Mouse (Mus musculus) C2C12 (cell line): ENCODE measurements around the gene Rbl2. TPM values are rescaled to one million over a fixed set of nuclear protein-coding genes. Genes with fewer than 3 reads are reported as not detected.

ENCODE experiments used
- H3K27me3 ChIP-seq: one replicate; pipeline ENCODE4 v1.6.1; 2011; ENCODE audit not compliant: control insufficient read depth, insufficient read depth, insufficient read length
- H3K36me3 ChIP-seq: one replicate; pipeline ENCODE4 v1.6.1; 2011; ENCODE audit not compliant: control insufficient read depth, insufficient read depth
- H3K4me3 ChIP-seq: one replicate; pipeline ENCODE4 v1.5.1; 2011; ENCODE audit warnings: mild to moderate bottlenecking, control low read depth; ENCODE audit not compliant: poor library complexity, insufficient read depth, severe bottlenecking
- H3K79me2 ChIP-seq: one replicate; pipeline ENCODE4 v1.6.1; 2011; ENCODE audit not compliant: control insufficient read depth, insufficient read depth
- H3K79me3 ChIP-seq: one replicate; pipeline ENCODE4 v1.6.1; 2011; ENCODE audit warnings: low read depth, control low read depth
- H3ac ChIP-seq: one replicate; pipeline ENCODE3; 2011; ENCODE audit warnings: low read depth; ENCODE audit not compliant: control insufficient read depth, insufficient read length
- CEBPB ChIP-seq: IDR thresholded peaks from one replicate; pipeline ENCODE4 v1.6.1; 2011; ENCODE audit warnings: low read depth, mild to moderate bottlenecking, control low read depth, moderate library complexity
- CTCF ChIP-seq: IDR thresholded peaks from one replicate; pipeline ENCODE4 v1.5.1; 2011; ENCODE audit not compliant: control insufficient read depth, insufficient read depth, insufficient read length
- FOSL1 ChIP-seq: IDR thresholded peaks from one replicate; pipeline ENCODE4 v1.8.0; 2011; ENCODE audit warnings: mild to moderate bottlenecking, low read length; ENCODE audit not compliant: poor library complexity, insufficient read depth, severe bottlenecking
- MAX ChIP-seq: IDR thresholded peaks from one replicate; pipeline ENCODE4 v1.6.1; 2011; ENCODE audit warnings: mild to moderate bottlenecking, control low read depth
- MYOD1 ChIP-seq: IDR thresholded peaks from one replicate; pipeline ENCODE4 v1.6.1; 2011; ENCODE audit warnings: low read depth; ENCODE audit not compliant: control insufficient read depth, insufficient read length
- MYOG ChIP-seq: IDR thresholded peaks from one replicate; pipeline ENCODE4 v1.6.1; 2011; ENCODE audit not compliant: control insufficient read depth, insufficient read length; ENCODE audit errors: extremely low read depth
- USF1 ChIP-seq: IDR thresholded peaks from one replicate; pipeline ENCODE4 v1.6.1; 2011; ENCODE audit warnings: low read depth, mild to moderate bottlenecking, control low read depth, moderate library complexity
- polyA plus RNA-seq: library from polyadenylated mRNA; unstranded; fragments of >200 nt; fragmentation: generic; extraction: Trizol; gene quantifications from one replicate; pipeline ENCODE4 v1.2.1, GENCODE M21; 2012; ENCODE audit warnings: missing spikeins

Rbl2 gene
- polyA plus RNA-seq, 1 experiment = 4.7 TPM

GRCm38 (mm10) chr8:91126786-91127185 lies 56.9 kb downstream of the Rbl2 start:
- Histone ChIP-seq H3ac (no peak overlapping the region), H3K79me2 (no peaks in the 10 kb centered on the region), H3K4me3 (no peak overlapping the region), H3K27me3 (no peaks in the 10 kb centered on the region), H3K36me3 (peaks cover 50% of the 10 kb centered on the region), H3K79me3 (no peaks in the 10 kb centered on the region)
- TF ChIP-seq FOSL1 (no peak), USF1 (no peak), CEBPB (no peak), MYOG (no peak), CTCF (no peak), MYOD1 (no peak), MAX (no peak)

GRCm38 (mm10) chr8:91132731-91133130 lies 62.9 kb downstream of the Rbl2 start:
- peaks cover 15% of the 10 kb centered on the region for H3K36me3 ChIP-seq
- no peaks in the 10 kb centered on the region for H3K79me3 ChIP-seq
- TF ChIP-seq MYOD1 (no peak), MYOG (no peak), FOSL1 (no peak), CTCF (no peak), CEBPB (no peak), USF1 (no peak), MAX (no peak)
- H3K79me2 ChIP-seq = peaks cover 8% of the 10 kb centered on the region
- H3K27me3 ChIP-seq = no peaks in the 10 kb centered on the region
- no peak overlapping the region for H3ac ChIP-seq
- peak overlapping the region; percentile 55 for H3K4me3 ChIP-seq

DNA sequence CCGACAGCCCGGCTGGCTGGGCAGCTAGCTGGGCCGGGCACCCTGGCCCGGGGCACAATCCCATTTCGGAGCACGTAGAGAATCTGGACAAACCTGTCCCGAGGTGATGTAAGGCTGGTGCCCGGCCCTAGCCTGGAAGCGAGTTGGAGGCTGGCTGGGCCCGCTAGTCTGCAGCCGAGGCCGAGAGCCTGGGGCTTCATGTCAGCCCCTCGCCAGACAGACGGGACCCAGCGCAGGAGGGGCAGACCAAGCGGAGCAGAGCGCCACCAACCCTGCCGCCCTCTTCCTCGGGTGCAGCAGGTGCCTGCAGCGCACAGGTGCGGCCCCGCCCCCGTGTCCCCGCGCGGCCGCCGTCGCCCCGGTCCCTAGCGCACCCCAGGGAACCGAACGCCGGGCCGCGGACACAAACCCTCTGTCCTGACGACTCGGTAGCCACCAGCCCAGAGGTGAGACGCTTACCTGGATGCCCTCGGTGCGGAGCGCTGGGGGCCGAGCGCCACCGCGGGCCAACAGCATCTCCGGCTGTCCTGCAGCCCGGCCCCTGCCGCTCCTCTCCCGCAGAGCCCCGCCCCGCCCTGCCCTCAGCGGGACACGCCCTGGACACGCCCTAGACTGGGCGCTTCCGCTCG lies 63.7 kb downstream of the Rbl2 start:
- TF ChIP-seq MAX (no peak), MYOG (no peak), MYOD1 (no peak), USF1 (no peak), CEBPB (no peak), FOSL1 (no peak), CTCF (no peak)
- Histone ChIP-seq H3K27me3 (no peaks in the 10 kb centered on the region), H3ac (peak overlapping the region; percentile 60), H3K79me2 (peaks cover 8% of the 10 kb centered on the region), H3K4me3 (peak overlapping the region; percentile 55), H3K79me3 (no peaks in the 10 kb centered on the region), H3K36me3 (peaks cover 7% of the 10 kb centered on the region)

GRCm38 (mm10) chr8:91134070-91134475 lies 64.2 kb downstream of the Rbl2 start:
- Histone ChIP-seq H3ac (no peak overlapping the region), H3K79me2 (peaks cover 8% of the 10 kb centered on the region), H3K79me3 (no peaks in the 10 kb centered on the region), H3K4me3 (no peak overlapping the region), H3K27me3 (no peaks in the 10 kb centered on the region), H3K36me3 (peaks cover 7% of the 10 kb centered on the region)
- peak; percentile 73 for TF ChIP-seq CEBPB
- TF ChIP-seq FOSL1 = no peak
- no peak for TF ChIP-seq USF1
- no peak for TF ChIP-seq CTCF
- no peak for TF ChIP-seq MYOG
- peak; percentile 13 for TF ChIP-seq MAX
- TF ChIP-seq MYOD1 = no peak

- Histone ChIP-seq H3K4me3 (no peak overlapping the region), H3ac (no peak overlapping the region), H3K36me3 (peaks cover 2% of the 10 kb centered on the region), H3K79me2 (peaks cover 8% of the 10 kb centered on the region), H3K79me3 (no peaks in the 10 kb centered on the region), H3K27me3 (no peaks in the 10 kb centered on the region)
- no peak for TF ChIP-seq CEBPB
- TF ChIP-seq MYOG = no peak
- no peak for TF ChIP-seq MAX
- no peak for TF ChIP-seq CTCF
- no peak for TF ChIP-seq USF1
- no peak for TF ChIP-seq FOSL1
- TF ChIP-seq MYOD1 = no peak
Measured at GRCm38 (mm10) chr8:91134659-91135058, 64.8 kb downstream of the Rbl2 start.

- H3K79me2 ChIP-seq = peaks cover 8% of the 10 kb centered on the region
- H3K36me3 ChIP-seq = no peaks in the 10 kb centered on the region
- TF ChIP-seq MAX (no peak), USF1 (no peak), MYOD1 (no peak), MYOG (no peak), FOSL1 (no peak), CTCF (no peak), CEBPB (no peak)
- H3K27me3 ChIP-seq = no peaks in the 10 kb centered on the region
- no peaks in the 10 kb centered on the region for H3K79me3 ChIP-seq
- H3ac ChIP-seq = no peak overlapping the region
- H3K4me3 ChIP-seq = no peak overlapping the region
Measured at GRCm38 (mm10) chr8:91135308-91136181, 65.7 kb downstream of the Rbl2 start.
